Mouse (Mus musculus) embryonic facial prominence, embryonic 14.5 days (tissue): ENCODE measurements around the gene Cc2d2a. TPM values are rescaled to one million over a fixed set of nuclear protein-coding genes. Genes with fewer than 3 reads are reported as not detected.
A peak's percentile ranks its signal among the peaks of the same experiment; 100 is the strongest.

Experiments
- ATAC-seq: fragments of 200-750 bp; cut with Nextera tagmentation; 2 replicates; pipeline ENCODE4 v1.8.0; 2017; ENCODE audit warnings: low read depth, moderate number of reproducible peaks, moderate TSS enrichment
- DNase-seq: peaks from one replicate; pipeline ENCODE4 v3.0.0-alpha.2; 2015; ENCODE audit warnings: low spot score
- H3K27ac ChIP-seq: fragments of 300-500 bp; sonication (generic); replicated peaks from 2 replicates; pipeline ENCODE4 v1.5.1; 2014; ENCODE audit warnings: low read depth, mild to moderate bottlenecking, low read length, moderate library complexity
- H3K27me3 ChIP-seq: fragments of 300-500 bp; sonication (generic); replicated peaks from 2 replicates; pipeline ENCODE4 v1.6.1; 2014; ENCODE audit warnings: low read length; ENCODE audit not compliant: control insufficient read depth, insufficient read depth
- H3K36me3 ChIP-seq: fragments of 300-500 bp; sonication (generic); 2 replicates; pipeline ENCODE4 v1.6.1; 2014; ENCODE audit warnings: low read length, mixed read lengths; ENCODE audit not compliant: control insufficient read depth, insufficient read depth
- H3K4me1 ChIP-seq: fragments of 300-500 bp; sonication (generic); 2 replicates; pipeline ENCODE4 v1.6.1; 2014; ENCODE audit warnings: antibody characterized with exemption, low read length; ENCODE audit not compliant: control insufficient read depth, insufficient read depth
- H3K4me2 ChIP-seq: fragments of 300-500 bp; sonication (generic); 2 replicates; pipeline ENCODE4 v1.6.1; 2014; ENCODE audit warnings: low read depth, mild to moderate bottlenecking, low read length, moderate library complexity, mixed read lengths
- H3K4me3 ChIP-seq: fragments of 300-500 bp; sonication (generic); 2 replicates; pipeline ENCODE4 v1.5.1; 2014; ENCODE audit warnings: low read depth, mild to moderate bottlenecking, low read length
- H3K9ac ChIP-seq: fragments of 300-500 bp; sonication (generic); 2 replicates; pipeline ENCODE4 v1.6.1; 2014; ENCODE audit warnings: low read depth, mild to moderate bottlenecking, low read length, moderate library complexity, mixed read lengths
- H3K9me3 ChIP-seq: fragments of 300-500 bp; sonication (generic); 2 replicates; pipeline ENCODE4 v1.6.1; 2016; ENCODE audit warnings: low read length; ENCODE audit not compliant: control insufficient read depth
- WGBS: fragments of 180-500 bp; shearing (Covaris S2); extraction: QIAGEN DNeasy Blood & Tissue Kit; methylation state at CpG from one replicate; pipeline ENCODE4 v1.1.7; 2014; 5-methylcytosine and 5-hydroxymethylcytosine counted together
- polyA plus RNA-seq: library from polyadenylated mRNA; unstranded; fragments of >200 nt; fragmentation: Nextera tagmentation; extraction: Ambion mirVana; gene quantifications from 2 replicates; pipeline ENCODE4 v1.2.1, GENCODE M21; 2014

Cc2d2a gene
- polyA plus RNA-seq, 1 experiment from 2014 or later = 9.0 TPM

- DNase-seq (peak; percentile 15), ATAC-seq (no peak)
- H3K27me3 ChIP-seq = no peaks in the 10 kb centered on the region
- 50% methylated on average over 5 of the region's 5 CpGs for WGBS
- H3K4me1 ChIP-seq = no peaks in the 10 kb centered on the region
- no peak overlapping the region for H3K9ac ChIP-seq
- no peak overlapping the region for H3K4me2 ChIP-seq
- H3K9me3 ChIP-seq = no peaks in the 10 kb centered on the region
- no peak overlapping the region for H3K4me3 ChIP-seq
- H3K27ac ChIP-seq = no peak overlapping the region
- H3K36me3 ChIP-seq = peaks cover 56% of the 10 kb centered on the region
Observed at GRCm38 (mm10) chr5:43721538-43722451, 59.6 kb downstream of the Cc2d2a start.

GRCm38 (mm10) chr5:43722452-43722783, 60.3 kb downstream of the Cc2d2a start:
- 93% methylated on average over 6 of the region's 6 CpGs for WGBS
- Histone ChIP-seq H3K9ac (no peak overlapping the region), H3K27ac (no peak overlapping the region), H3K4me1 (no peaks in the 10 kb centered on the region), H3K9me3 (no peaks in the 10 kb centered on the region), H3K4me3 (no peak overlapping the region), H3K4me2 (no peak overlapping the region), H3K27me3 (no peaks in the 10 kb centered on the region), H3K36me3 (peaks cover 56% of the 10 kb centered on the region)
- ATAC-seq = no peak
- no peak for DNase-seq

GRCm38 (mm10) chr5:43723830-43724229, 61.7 kb downstream of the Cc2d2a start:
- Histone ChIP-seq H3K36me3 (peaks cover 53% of the 10 kb centered on the region), H3K4me1 (no peaks in the 10 kb centered on the region), H3K9ac (no peak overlapping the region), H3K9me3 (no peaks in the 10 kb centered on the region), H3K27ac (no peak overlapping the region), H3K4me2 (no peak overlapping the region), H3K27me3 (no peaks in the 10 kb centered on the region), H3K4me3 (no peak overlapping the region)
- DNase-seq (no peak), ATAC-seq (no peak)
- 85% methylated on average over 6 of the region's 7 CpGs for WGBS

GRCm38 (mm10) chr5:43728375-43729165, 66.4 kb downstream of the Cc2d2a start:
- H3K9me3 ChIP-seq = no peaks in the 10 kb centered on the region
- WGBS = 85% methylated on average over 11 of the region's 11 CpGs
- no peak overlapping the region for H3K9ac ChIP-seq
- DNase-seq (no peak), ATAC-seq (no peak)
- peaks cover 40% of the 10 kb centered on the region for H3K36me3 ChIP-seq
- H3K4me1 ChIP-seq = no peaks in the 10 kb centered on the region
- no peak overlapping the region for H3K27ac ChIP-seq
- H3K4me2 ChIP-seq = no peak overlapping the region
- H3K4me3 ChIP-seq = no peak overlapping the region
- H3K27me3 ChIP-seq = no peaks in the 10 kb centered on the region

GRCm38 (mm10) chr5:43732381-43732780, 70.2 kb downstream of the Cc2d2a start:
- DNase-seq (no peak), ATAC-seq (no peak)
- Histone ChIP-seq H3K9me3 (no peaks in the 10 kb centered on the region), H3K4me3 (no peak overlapping the region), H3K36me3 (peaks cover 30% of the 10 kb centered on the region), H3K27ac (no peak overlapping the region), H3K4me1 (no peaks in the 10 kb centered on the region), H3K27me3 (no peaks in the 10 kb centered on the region), H3K9ac (no peak overlapping the region), H3K4me2 (no peak overlapping the region)
- 79% methylated on average over 8 of the region's 8 CpGs for WGBS

- H3K27ac ChIP-seq = no peak overlapping the region
- no peak overlapping the region for H3K4me3 ChIP-seq
- DNase-seq (no peak), ATAC-seq (no peak)
- H3K27me3 ChIP-seq = no peaks in the 10 kb centered on the region
- no peak overlapping the region for H3K4me2 ChIP-seq
- peaks cover 45% of the 10 kb centered on the region for H3K36me3 ChIP-seq
- H3K9ac ChIP-seq = no peak overlapping the region
- no peaks in the 10 kb centered on the region for H3K4me1 ChIP-seq
- WGBS = 97% methylated on average over 1 of the region's 1 CpGs
- no peaks in the 10 kb centered on the region for H3K9me3 ChIP-seq
Observed at GRCm38 (mm10) chr5:43744187-43744586, 82.0 kb downstream of the Cc2d2a start.

- no peak for DNase-seq
Observed at GRCm38 (mm10) chr5:43745156-43745555, 83.0 kb downstream of the Cc2d2a start.

GRCm38 (mm10) chr5:43748039-43748438, 85.9 kb downstream of the Cc2d2a start:
- Histone ChIP-seq H3K9me3 (no peaks in the 10 kb centered on the region), H3K4me3 (no peak overlapping the region), H3K27ac (no peak overlapping the region), H3K27me3 (no peaks in the 10 kb centered on the region), H3K36me3 (peaks cover 29% of the 10 kb centered on the region), H3K4me2 (no peak overlapping the region), H3K9ac (no peak overlapping the region), H3K4me1 (no peaks in the 10 kb centered on the region)
- ATAC-seq (no peak), DNase-seq (no peak)
- 93% methylated on average over 4 of the region's 4 CpGs for WGBS

More at GRCm38 (mm10) chr5:43745156-43745555, 83.0 kb downstream of the Cc2d2a start:
- H3K27ac ChIP-seq = no peak overlapping the region
- H3K9ac ChIP-seq = no peak overlapping the region
- ATAC-seq = no peak
- H3K4me2 ChIP-seq = no peak overlapping the region
- H3K4me1 ChIP-seq = no peaks in the 10 kb centered on the region
- H3K36me3 ChIP-seq = peaks cover 44% of the 10 kb centered on the region
- WGBS = 51% methylated on average over 5 of the region's 5 CpGs
- no peaks in the 10 kb centered on the region for H3K9me3 ChIP-seq
- no peaks in the 10 kb centered on the region for H3K27me3 ChIP-seq
- H3K4me3 ChIP-seq = no peak overlapping the region
